Mouse (Mus musculus) heart, adult 2 months (tissue): Measurements from ENCODE around the gene Nfatc3.

ENCODE experiments used
- CTCF ChIP-seq: fragments of 200-600 bp; IDR thresholded peaks from 2 replicates; pipeline ENCODE4 v1.8.1; 2022; ENCODE audit warnings: antibody characterized with exemption, mild to moderate bottlenecking, moderate library complexity
- EP300 ChIP-seq: fragments of 200-500 bp; IDR thresholded peaks from 2 replicates; pipeline ENCODE4 v1.6.1; 2011; ENCODE audit warnings: low read depth, low read length, control low read depth; ENCODE audit not compliant: insufficient read depth
- POLR2A ChIP-seq: fragments of 200-500 bp; IDR thresholded peaks from 2 replicates; pipeline ENCODE4 v1.6.1; 2011; ENCODE audit warnings: mild to moderate bottlenecking, low read depth, low read length, control low read depth; ENCODE audit not compliant: insufficient read depth

- peak; percentile 90 for TF ChIP-seq EP300
- no peak for TF ChIP-seq POLR2A
- TF ChIP-seq CTCF: no peak
These were observed 36.2 kb upstream of the Nfatc3 start for GRCm38 (mm10) chr8:106022483-106022882.
